In the genomic region with DNA sequence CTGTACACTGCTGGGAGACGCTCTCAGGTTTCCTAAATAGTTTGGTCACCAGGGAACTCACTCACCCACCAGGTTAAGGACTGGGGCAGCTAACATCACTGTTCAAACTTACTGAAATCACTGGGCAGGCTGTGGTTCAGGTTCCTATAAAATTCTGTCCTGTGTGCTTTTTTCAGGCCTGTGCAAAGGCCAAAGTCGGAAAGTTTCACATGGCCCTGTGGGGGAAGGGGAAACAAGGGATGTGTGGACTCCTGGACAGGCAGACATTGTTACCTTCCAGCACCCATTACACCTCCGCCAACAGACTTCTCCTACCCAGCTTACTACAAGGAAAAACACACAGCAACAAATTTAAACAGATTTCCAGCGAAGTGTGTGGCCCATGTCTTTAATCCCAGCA, we compare ENCODE assay signal across 17 mouse cellular contexts. TPM values are rescaled to one million over a fixed set of nuclear protein-coding genes. Genes with fewer than 3 reads are reported as not detected.
"Had no signal": no experiment of that assay in that cellular context is flagged by ENCODE, and none has a peak within 500 bp of the region (broad histone marks: within the 10 kb centered on the region; RNA-seq: fewer than 3 reads in every experiment).

No protein-coding gene starts in this region.

- H3K4me1 ChIP-seq: intestine, embryonic 15.5 days; limb, embryonic 15.5 days; lung, embryonic 15.5 days; midbrain, embryonic 12.5 days had no signal

- H3K4me3 ChIP-seq: intestine, embryonic 15.5 days; left cerebral cortex, adult 2 months; limb, embryonic 15.5 days; lung, embryonic 15.5 days; midbrain, embryonic 12.5 days had no signal

- DNase-seq: right cerebral cortex, adult 18-20 months; right cerebral cortex, postnatal 25 days; thymus, postnatal 36 days had no signal

- H3K9ac ChIP-seq: hindbrain, embryonic 14.5 days; intestine, embryonic 15.5 days; limb, embryonic 15.5 days; lung, embryonic 15.5 days; midbrain, embryonic 12.5 days had no signal

- H3K27ac ChIP-seq: hindbrain, embryonic 14.5 days; intestine, embryonic 15.5 days; left cerebral cortex, adult 2 months; limb, embryonic 15.5 days; lung, embryonic 15.5 days; midbrain, embryonic 12.5 days had no signal

- ATAC-seq: intestine, embryonic 15.5 days; midbrain, embryonic 16.5 days had no signal

- H3K4me2 ChIP-seq: hindbrain, embryonic 14.5 days; intestine, embryonic 15.5 days; limb, embryonic 15.5 days; lung, embryonic 15.5 days; midbrain, embryonic 12.5 days had no signal

- H3K9me3 ChIP-seq: intestine, embryonic 15.5 days; limb, embryonic 15.5 days; lung, embryonic 15.5 days; midbrain, embryonic 12.5 days had no signal

- H3K27me3 ChIP-seq: intestine, embryonic 15.5 days; limb, embryonic 15.5 days; lung, embryonic 15.5 days; midbrain, embryonic 12.5 days had no signal

RNA-seq across cellular contexts. Expression of a gene that starts 35.5 kb away (rescaled TPM):
- total RNA-seq: layer of hippocampus, postnatal 25 days; left cerebral cortex, adult 2 months; left cerebral cortex, postnatal 25 days; megakaryocyte-erythroid progenitor cell, adult 5-6 weeks had no signal
- polyA plus RNA-seq: hindbrain, embryonic 14.5 days; intestine, embryonic 15.5 days; limb, embryonic 11.5 days; limb, embryonic 15.5 days; midbrain, embryonic 12.5 days; midbrain, embryonic 16.5 days; neural tube, embryonic 14.5 days; small intestine, adult 2 months; thymus, postnatal 0 days had no signal
